Mouse (Mus musculus): ENCODE results near the gene Sh3pxd2a.
A peak's percentile ranks its signal among the peaks of the same experiment; 100 is the strongest.

DNA sequence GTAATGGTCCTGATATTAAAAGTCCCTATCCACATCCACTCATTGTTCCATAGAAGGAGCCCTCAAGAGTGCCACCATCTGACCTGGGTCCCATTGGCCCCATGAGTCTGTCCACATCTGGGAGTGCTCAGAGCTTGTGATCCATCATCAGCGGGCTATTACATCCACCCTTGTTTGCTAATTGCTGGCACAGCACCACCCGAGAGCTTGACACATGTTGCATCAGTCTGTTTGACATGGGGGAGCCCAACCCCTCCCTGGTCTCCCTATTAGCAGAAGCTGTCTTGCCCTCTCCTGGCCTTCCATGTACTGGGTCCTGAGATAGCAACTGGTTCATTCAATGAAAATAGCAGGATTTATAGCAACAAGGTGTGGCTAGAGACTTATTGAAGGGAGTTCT, 34.0 kb downstream of the Sh3pxd2a start:
- TF ChIP-seq EP300 (IDR thresholded peaks at IDR 0.05; ENCODE audit: low read depth) (no peak), CTCF (IDR thresholded peaks at IDR 0.05; ENCODE audit: low read depth) (peak; percentile 2; the same call in 1 of the 2 replicates)

All from liver, postnatal 0 days (tissue).